8 mouse cellular contexts compared by ENCODE assay signal in the genomic region with DNA sequence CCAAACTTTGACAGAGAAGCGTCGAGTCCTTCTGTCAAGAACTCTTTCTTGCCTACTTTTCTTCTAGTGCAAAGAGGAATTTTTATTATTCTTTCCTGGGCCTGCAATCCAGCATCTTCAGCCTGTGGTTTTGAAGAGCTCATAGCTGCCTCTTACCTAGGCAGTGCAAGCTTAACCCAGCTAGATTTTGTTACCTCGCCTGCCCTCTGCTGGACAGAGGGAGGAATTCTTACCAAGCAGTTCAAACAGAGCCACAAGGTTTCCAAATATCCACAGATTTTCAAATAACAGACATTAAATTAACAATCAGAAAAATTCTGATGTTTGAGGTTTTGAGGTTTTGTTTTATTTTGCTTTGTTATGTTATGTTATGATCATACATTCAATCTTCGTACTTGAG.
DNase-seq lines count a peak whose midpoint lies in the region; ATAC-seq and TF ChIP-seq lines count a peak whose summit lies in the region.

No protein-coding gene starts in this region.

- no peak for TF ChIP-seq POLR2A in ES-Bruce4 (IDR thresholded peaks at IDR 0.05; ENCODE audit: insufficient read depth, low read length)

- no peaks in the 10 kb centered on the region for H3K4me1 ChIP-seq in ES-Bruce4 (ENCODE audit: control insufficient read depth, insufficient read depth, low read length)

- intact Hi-C loops in gastrocnemius, postnatal 14 days (cut with DNase I; ENCODE audit: low total_unique reads), result loop anchor here (10.0 kb wide), 1 partner anchor 856 kb away; a partner anchor contains a TSS

- DNase-seq in adrenal gland, adult 2 months, result peak; percentile 56
- DNase-seq in embryo, embryonic 10 days (ENCODE audit: low spot score), result peak; percentile 90
- peak; percentile 56 for DNase-seq in gastrocnemius, postnatal 14 days
- DNase-seq in layer of hippocampus, adult 8-10 months (ENCODE audit: low spot score in 2 of 2), result peak; percentile 54 to 81
- peak; percentile 85 for DNase-seq in lung, postnatal 36 days
- peak; percentile 34 to 46 for DNase-seq in right cerebral cortex, postnatal 36 days (ENCODE audit: low spot score in 2 of 2)

- ATAC-seq in monocyte, adult 5-6 weeks (replicated peaks; ENCODE audit: insufficient number of reproducible peaks, low FRiP score, low TSS enrichment, poor library complexity, severe bottlenecking), result no peak; the same call in 1 of the 2 replicates

- TF ChIP-seq CTCF in ES-Bruce4 (IDR thresholded peaks at IDR 0.05; ENCODE audit: low read depth, low read length), result peak; percentile 41

- H3K27ac ChIP-seq in ES-Bruce4 (ENCODE audit: insufficient read depth, low read length), result no peak overlapping the region

- no peak overlapping the region for H3K9ac ChIP-seq in ES-Bruce4 (ENCODE audit: low read depth, poor library complexity, severe bottlenecking)

- H3K36me3 ChIP-seq in ES-Bruce4 (ENCODE audit: control insufficient read depth, insufficient read depth, low read length, poor library complexity, severe bottlenecking), result no peaks in the 10 kb centered on the region

- TF ChIP-seq EP300 in ES-Bruce4 (IDR thresholded peaks at IDR 0.05; ENCODE audit: insufficient read depth, low read depth, low read length), result no peak

- H3K9me3 ChIP-seq in ES-Bruce4 (replicated peaks; ENCODE audit: control insufficient read depth, insufficient read depth, low read length, poor library complexity, severe bottlenecking), result no peaks in the 10 kb centered on the region

- no peak overlapping the region for H3K4me3 ChIP-seq in ES-Bruce4 (ENCODE audit: low read depth, low read length)

- H3K27me3 ChIP-seq in ES-Bruce4 (ENCODE audit: control insufficient read depth, insufficient read depth, low read length, poor library complexity, severe bottlenecking), result no peaks in the 10 kb centered on the region

Comparison
In these comparisons a context has a peak if more than half of its experiments do, and no peak if none do; other contexts are left out.
1. DNase-seq: peak in every context shown above with its lines; median percentile 90 in embryo, embryonic 10 days; 85 in lung, postnatal 36 days; 68 in layer of hippocampus, adult 8-10 months; 56 in adrenal gland, adult 2 months; 56 in gastrocnemius, postnatal 14 days; 40 in right cerebral cortex, postnatal 36 days.